Mouse (Mus musculus) stomach, embryonic 15.5 days (tissue): ENCODE data around the gene Tbl2. TPM values are rescaled to one million over a fixed set of nuclear protein-coding genes. Genes with fewer than 3 reads are reported as not detected.
A peak's percentile ranks its signal among the peaks of the same experiment; 100 is the strongest.

ENCODE experiments used
- ATAC-seq: fragments of 200-750 bp; cut with Nextera tagmentation; 2 replicates; pipeline ENCODE4 v1.8.0; 2017; ENCODE audit warnings: low read depth, moderate number of reproducible peaks, moderate TSS enrichment; ENCODE audit not compliant: insufficient read depth, low FRiP score
- H3K27ac ChIP-seq: fragments of 300-500 bp; sonication (generic); 2 replicates; pipeline ENCODE4 v1.5.1; 2015; ENCODE audit warnings: mild to moderate bottlenecking, inconsistent platforms
- H3K27me3 ChIP-seq: fragments of 300-500 bp; sonication (generic); replicated peaks from 2 replicates; pipeline ENCODE4 v1.6.1; 2015; ENCODE audit warnings: inconsistent platforms
- H3K36me3 ChIP-seq: fragments of 300-500 bp; sonication (generic); 2 replicates; pipeline ENCODE4 v1.6.1; 2015; ENCODE audit warnings: inconsistent platforms
- H3K4me1 ChIP-seq: fragments of 300-500 bp; sonication (generic); 2 replicates; pipeline ENCODE4 v1.6.1; 2015; ENCODE audit warnings: inconsistent platforms
- H3K4me2 ChIP-seq: fragments of 300-500 bp; sonication (generic); 2 replicates; pipeline ENCODE4 v1.6.1; 2015; ENCODE audit warnings: mild to moderate bottlenecking, inconsistent platforms
- H3K4me3 ChIP-seq: fragments of 300-500 bp; sonication (generic); replicated peaks from 2 replicates; pipeline ENCODE4 v1.5.1; 2015; ENCODE audit warnings: inconsistent platforms
- H3K9ac ChIP-seq: fragments of 300-500 bp; sonication (generic); 2 replicates; pipeline ENCODE4 v1.6.1; 2015; ENCODE audit warnings: inconsistent platforms
- H3K9me3 ChIP-seq: fragments of 300-500 bp; sonication (generic); 2 replicates; pipeline ENCODE4 v1.6.1; 2016; ENCODE audit warnings: inconsistent platforms
- WGBS: fragments of 180-500 bp; shearing (Covaris S2); methylation state at CpG from one replicate; pipeline ENCODE4 v1.1.7; 2015; 5-methylcytosine and 5-hydroxymethylcytosine counted together
- polyA plus RNA-seq: library from polyadenylated mRNA; unstranded; fragments of >200 nt; fragmentation: Nextera tagmentation; extraction: Ambion mirVana; gene quantifications from 2 replicates; pipeline ENCODE4 v1.2.1, GENCODE M21; 2015

The Tbl2 gene
- 20.9 and 27.0 TPM in 2 replicates for polyA plus RNA-seq

DNA sequence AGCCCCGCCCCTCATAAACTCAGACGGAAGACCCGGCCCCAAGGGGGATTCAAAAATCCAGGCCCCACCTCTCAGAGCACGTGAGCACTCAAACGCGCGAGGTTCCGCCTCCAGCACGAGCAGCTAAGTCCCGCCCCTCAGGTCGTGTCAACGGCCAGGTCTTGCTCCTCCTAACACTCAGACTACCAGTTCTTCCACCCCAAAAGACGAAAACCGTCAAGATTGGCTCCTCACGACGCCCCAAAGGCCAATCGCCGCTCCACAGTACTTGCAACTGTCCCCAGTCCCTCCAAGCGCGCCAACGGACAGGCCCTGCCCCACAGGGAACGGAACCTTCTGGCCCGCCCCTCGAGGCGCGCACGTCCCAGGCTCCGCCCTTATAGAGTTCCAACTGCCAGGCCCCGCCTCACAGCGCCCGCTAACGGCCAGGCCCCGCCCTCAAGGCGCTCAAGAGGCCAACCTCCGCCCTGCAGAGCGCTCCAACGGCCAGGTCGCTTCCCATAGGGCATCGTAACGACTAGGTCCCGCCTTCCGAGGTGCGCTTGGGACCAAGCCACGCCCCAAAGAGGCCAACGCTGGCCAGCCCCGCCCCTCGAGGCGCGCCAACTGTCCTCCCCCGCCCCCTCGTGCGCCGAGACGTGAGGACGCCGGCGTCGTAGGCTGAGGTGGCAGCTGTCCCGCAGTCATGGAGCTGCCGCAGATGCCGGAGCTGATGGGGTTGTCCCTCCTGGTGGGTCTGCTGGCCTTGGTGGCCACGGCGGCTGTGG, at the start of gene Tbl2:
Tbl2 (plus strand) TSS at position 605 of the 767 bp plus-strand sequence.
- H3K36me3 ChIP-seq, result peaks cover 12% of the 10 kb centered on the region

DNA sequence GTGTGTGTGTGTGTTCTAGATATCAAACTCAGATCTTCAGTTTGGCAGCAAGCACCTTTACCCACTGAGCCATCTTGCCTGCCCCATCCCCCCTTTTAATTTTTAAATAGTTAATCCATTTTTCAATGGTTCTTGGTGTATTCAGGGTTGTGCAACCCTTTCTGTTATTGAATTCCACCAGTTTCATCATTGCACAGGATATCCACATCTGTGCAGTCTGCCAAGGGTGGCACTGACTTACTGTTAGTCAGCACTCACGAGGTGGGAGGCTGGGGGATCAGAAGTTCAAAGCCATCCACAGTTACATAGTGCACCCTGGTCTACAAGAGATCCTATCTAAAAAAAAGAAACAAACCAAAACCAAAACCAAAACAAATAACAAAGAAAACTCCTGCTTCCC, 48.5 kb upstream of the Tbl2 start:
- ATAC-seq, result no peak
- Histone ChIP-seq H3K4me2 (no peak overlapping the region), H3K4me1 (no peaks in the 10 kb centered on the region), H3K36me3 (no peaks in the 10 kb centered on the region), H3K27ac (no peak overlapping the region), H3K9me3 (no peaks in the 10 kb centered on the region), H3K27me3 (no peaks in the 10 kb centered on the region; the same call in 1 of the 2 replicates), H3K4me3 (no peak overlapping the region), H3K9ac (no peak overlapping the region)
- 48% methylated on average over 1 of the region's 1 CpGs for WGBS

More for the DNA sequence above, at the start of gene Tbl2:
- peak; percentile 98 for ATAC-seq
- Histone ChIP-seq H3K4me2 (peak within 1 kb of the TSS; percentile 86), H3K27ac (peak within 1 kb of the TSS; percentile 97), H3K9me3 (no peaks in the 10 kb centered on the region), H3K9ac (peak within 1 kb of the TSS; percentile 90), H3K4me1 (peaks cover 6% of the 10 kb centered on the region; the same call in 1 of the 2 replicates), H3K27me3 (no peaks in the 10 kb centered on the region), H3K4me3 (peak within 1 kb of the TSS; percentile 85)
- WGBS, result 0% methylated on average over 63 of the region's 63 CpGs

DNA sequence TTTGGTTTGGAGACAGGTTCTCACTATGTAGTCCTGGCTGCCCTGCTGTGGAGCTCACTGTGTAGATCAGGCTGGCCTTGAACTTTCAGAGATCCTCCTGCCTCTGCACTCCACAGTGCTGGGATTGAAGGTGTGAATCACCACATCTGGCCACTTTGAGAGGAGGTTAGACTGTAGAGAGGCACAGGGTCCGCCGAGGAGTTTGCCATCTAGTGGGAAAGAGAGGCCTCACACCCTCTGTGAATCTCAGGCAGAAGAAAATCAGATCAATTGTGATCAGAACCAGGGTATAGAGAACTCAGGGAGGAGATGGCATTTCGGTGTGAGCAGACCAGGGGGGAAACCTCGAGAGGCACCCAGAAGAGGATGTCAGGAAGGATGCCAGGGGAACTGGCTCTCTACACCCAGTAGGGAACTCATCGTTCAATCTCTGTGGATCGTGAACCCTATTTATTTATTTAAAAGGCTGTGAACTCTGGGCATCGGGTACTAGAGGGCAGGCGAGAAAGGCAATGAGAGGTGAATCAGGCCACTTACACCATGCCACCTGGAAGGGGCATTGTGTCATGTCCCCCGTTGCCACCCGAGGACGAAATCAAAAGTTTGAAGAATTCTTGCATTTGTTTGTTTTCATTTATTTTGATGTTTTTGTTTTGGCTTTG, 45.3 kb upstream of the Tbl2 start:
- H3K9me3 ChIP-seq, result no peaks in the 10 kb centered on the region
- H3K36me3 ChIP-seq, result no peaks in the 10 kb centered on the region
- no peak for ATAC-seq
- WGBS, result 63% methylated on average over 11 of the region's 11 CpGs
- H3K4me2 ChIP-seq, result no peak overlapping the region
- H3K4me3 ChIP-seq, result no peak overlapping the region
- H3K4me1 ChIP-seq, result peaks cover 16% of the 10 kb centered on the region
- H3K27me3 ChIP-seq, result peaks cover 25% of the 10 kb centered on the region
- no peak overlapping the region for H3K27ac ChIP-seq
- H3K9ac ChIP-seq, result no peak overlapping the region

DNA sequence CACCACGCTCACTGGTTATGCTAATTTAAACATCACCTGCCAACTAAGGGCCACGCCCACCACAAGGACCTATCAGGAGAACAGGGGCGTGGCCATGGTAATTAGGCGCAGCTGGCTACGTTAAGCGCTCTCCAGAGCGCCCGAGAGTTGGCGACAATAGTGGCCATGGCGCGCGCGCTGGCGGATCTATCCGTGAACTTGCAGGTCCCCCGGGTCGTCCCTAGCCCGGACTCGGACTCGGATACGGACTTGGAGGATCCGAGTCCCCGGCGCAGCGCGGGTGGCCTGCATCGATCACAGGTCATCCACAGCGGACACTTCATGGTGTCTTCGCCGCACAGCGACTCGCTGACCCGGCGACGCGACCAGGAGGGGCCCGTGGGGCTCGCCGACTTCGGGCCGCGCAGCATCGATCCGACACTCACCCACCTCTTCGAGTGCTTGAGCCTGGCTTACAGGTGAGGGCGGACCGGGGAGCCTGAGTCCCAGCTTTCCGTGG, 42.6 kb upstream of the Tbl2 start:
- Histone ChIP-seq H3K4me1 (peaks cover 16% of the 10 kb centered on the region), H3K27me3 (peaks cover 30% of the 10 kb centered on the region)
- WGBS, result under 1% methylated on average over 48 of the region's 48 CpGs

DNA sequence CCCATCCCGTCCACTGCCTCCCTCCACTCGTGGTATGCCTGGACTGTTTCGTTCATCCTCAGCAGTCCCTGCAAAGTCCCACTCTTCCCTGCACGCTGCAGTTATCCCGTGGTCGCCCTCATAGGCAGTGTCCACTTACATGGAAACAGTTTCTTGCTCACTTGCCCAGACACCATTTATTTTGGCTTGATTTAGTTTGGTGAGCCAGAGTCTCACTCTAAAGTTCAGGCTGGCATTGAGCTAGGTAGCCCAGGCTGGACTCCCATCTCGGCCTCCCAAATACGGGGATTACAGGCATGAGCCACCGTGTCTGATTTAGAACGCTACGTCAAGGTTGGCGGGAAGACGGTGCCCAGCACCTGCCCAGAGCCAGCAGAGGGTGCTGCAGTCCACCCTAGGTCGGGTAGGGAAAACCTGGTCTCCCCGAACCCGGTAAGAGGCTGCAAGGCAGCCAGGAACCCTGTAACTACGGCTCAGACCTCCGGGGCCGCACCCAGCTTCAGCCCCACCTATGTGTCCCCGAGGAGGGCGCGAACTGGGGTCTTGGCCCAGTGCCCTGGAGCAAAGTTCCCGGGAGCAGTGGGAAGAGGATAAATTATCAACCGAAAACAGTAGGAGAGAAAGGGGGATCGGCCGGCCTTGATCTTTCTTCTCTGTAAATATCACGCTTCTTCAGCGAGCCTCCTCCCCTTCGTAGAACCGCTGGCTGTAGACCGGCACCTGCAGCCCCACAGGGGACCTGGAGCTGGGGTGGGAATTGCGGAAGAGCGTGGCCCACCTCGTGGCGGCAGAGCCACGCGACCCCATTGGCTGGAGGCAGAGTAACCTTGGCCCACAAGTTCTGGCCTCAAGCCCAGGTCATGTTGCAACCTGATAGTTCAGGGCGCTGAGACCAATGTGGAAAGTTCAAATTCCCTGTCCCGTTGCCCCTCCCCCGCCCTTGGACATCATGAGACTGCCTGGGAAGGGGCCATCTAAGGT, 41.6 kb upstream of the Tbl2 start:
- H3K9me3 ChIP-seq, result no peaks in the 10 kb centered on the region
- peak overlapping the region; percentile 93 for H3K4me2 ChIP-seq
- H3K4me1 ChIP-seq, result peaks cover 16% of the 10 kb centered on the region
- no peak overlapping the region for H3K27ac ChIP-seq
- peak; percentile 58 for ATAC-seq
- H3K9ac ChIP-seq, result no peak overlapping the region
- peaks cover 30% of the 10 kb centered on the region for H3K27me3 ChIP-seq
- H3K36me3 ChIP-seq, result no peaks in the 10 kb centered on the region
- H3K4me3 ChIP-seq, result peak overlapping the region; percentile 51
- 5% methylated on average over 40 of the region's 40 CpGs for WGBS

More for the DNA sequence above, 42.6 kb upstream of the Tbl2 start:
- Histone ChIP-seq H3K4me3 (peak overlapping the region; percentile 51), H3K9ac (peak overlapping the region; percentile 25; the same call in 1 of the 2 replicates), H3K9me3 (no peaks in the 10 kb centered on the region), H3K4me2 (peak overlapping the region; percentile 93), H3K36me3 (no peaks in the 10 kb centered on the region), H3K27ac (no peak overlapping the region)
- ATAC-seq, result peak; percentile 84

DNA sequence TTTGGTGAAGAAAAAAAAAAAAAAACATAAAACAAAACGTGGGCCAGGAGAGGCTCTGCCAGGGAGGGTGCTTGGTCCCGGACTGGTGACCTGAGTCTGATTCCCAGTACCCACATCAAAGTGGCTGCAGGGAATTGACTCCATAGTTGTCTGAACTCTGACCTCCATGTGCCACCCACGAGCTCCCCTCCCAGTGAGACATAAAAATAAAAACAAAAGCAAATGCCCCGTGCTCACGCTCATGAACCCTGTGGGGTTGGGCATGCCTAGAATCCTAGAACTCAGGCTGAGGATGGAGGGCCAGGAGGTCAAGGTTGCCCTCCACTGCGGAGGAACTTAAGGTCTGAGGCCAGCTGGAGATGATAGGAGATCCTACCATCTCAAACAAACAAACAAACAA, 40.4 kb upstream of the Tbl2 start:
- Histone ChIP-seq H3K4me2 (no peak overlapping the region), H3K4me3 (no peak overlapping the region), H3K27me3 (peaks cover 30% of the 10 kb centered on the region), H3K36me3 (no peaks in the 10 kb centered on the region), H3K27ac (no peak overlapping the region), H3K4me1 (peaks cover 16% of the 10 kb centered on the region), H3K9ac (no peak overlapping the region), H3K9me3 (no peaks in the 10 kb centered on the region)
- ATAC-seq, result no peak
- 67% methylated on average over 6 of the region's 6 CpGs for WGBS

DNA sequence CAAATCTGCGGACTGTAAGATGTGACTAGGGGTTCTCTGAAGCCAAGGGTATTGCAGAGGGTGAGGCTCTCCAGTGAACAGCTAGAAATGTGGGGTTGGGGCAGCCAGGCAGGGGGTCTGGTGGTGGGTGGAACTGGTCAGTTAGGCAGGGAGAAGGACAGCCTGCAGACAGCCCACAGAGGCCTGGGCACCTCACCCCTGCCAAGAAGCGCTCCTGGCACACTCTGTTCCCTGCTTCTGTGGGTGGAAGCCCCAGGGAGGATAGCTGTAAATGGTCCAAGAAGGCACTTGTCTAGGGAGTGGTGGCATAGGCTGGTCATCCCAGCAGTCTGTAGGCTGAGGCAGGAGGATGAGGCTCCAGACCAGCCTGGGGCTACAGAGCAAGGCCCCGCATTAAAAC, 40.0 kb upstream of the Tbl2 start:
- ATAC-seq, result no peak
- H3K9me3 ChIP-seq, result no peaks in the 10 kb centered on the region
- no peaks in the 10 kb centered on the region for H3K36me3 ChIP-seq
- H3K4me2 ChIP-seq, result no peak overlapping the region
- peaks cover 30% of the 10 kb centered on the region for H3K27me3 ChIP-seq
- no peak overlapping the region for H3K27ac ChIP-seq
- WGBS, result 88% methylated on average over 3 of the region's 3 CpGs
- no peak overlapping the region for H3K9ac ChIP-seq
- H3K4me3 ChIP-seq, result no peak overlapping the region
- peaks cover 16% of the 10 kb centered on the region for H3K4me1 ChIP-seq

DNA sequence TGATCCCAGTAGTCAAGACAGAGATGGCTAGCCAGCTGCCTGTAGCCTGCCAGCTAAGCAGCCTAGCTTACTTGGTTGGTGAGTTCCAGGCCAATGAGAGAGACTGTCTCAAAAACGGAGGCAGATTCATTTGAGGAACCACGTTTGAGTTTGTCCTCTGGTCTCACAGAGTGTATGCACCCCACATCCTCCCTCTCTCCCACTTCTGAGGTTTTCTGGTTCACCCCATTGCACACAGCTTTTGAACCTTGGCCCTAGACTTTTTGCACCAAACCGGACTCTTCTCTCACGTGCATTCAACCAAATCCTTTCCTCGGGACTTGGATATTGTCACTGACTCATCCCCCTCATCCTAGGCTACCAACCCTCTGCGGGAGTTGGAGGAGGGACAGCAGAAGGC, 39.5 kb upstream of the Tbl2 start:
- WGBS, result 76% methylated on average over 6 of the region's 6 CpGs
- H3K36me3 ChIP-seq, result no peaks in the 10 kb centered on the region
- no peak for ATAC-seq
- H3K4me2 ChIP-seq, result no peak overlapping the region
- H3K27ac ChIP-seq, result no peak overlapping the region
- H3K4me1 ChIP-seq, result peaks cover 16% of the 10 kb centered on the region
- no peak overlapping the region for H3K4me3 ChIP-seq
- H3K9me3 ChIP-seq, result no peaks in the 10 kb centered on the region
- peaks cover 30% of the 10 kb centered on the region for H3K27me3 ChIP-seq
- H3K9ac ChIP-seq, result no peak overlapping the region

DNA sequence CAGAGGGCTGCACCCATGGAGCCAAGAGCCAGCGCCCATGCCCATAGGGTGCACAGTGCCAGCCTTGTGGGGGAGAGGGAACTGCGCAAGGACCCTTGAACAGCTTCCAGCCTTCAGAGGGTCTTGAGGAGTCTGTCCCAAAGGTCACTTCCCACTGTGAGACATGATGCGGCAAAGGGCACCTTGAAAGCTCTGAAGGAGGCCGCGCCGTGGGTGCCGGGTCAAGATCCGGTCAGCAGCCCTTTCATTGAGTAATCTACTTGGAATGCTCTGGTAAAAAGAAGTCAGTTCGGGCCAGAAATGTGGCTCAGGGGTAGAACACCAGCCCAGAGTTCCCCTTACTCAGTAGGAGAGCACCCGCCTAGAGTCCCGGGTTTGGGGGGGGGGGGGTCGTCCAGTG, 35.7 kb upstream of the Tbl2 start:
- Histone ChIP-seq H3K9me3 (no peaks in the 10 kb centered on the region), H3K36me3 (no peaks in the 10 kb centered on the region), H3K9ac (no peak overlapping the region), H3K4me1 (peaks cover 3% of the 10 kb centered on the region), H3K4me2 (no peak overlapping the region), H3K27ac (no peak overlapping the region), H3K4me3 (no peak overlapping the region), H3K27me3 (peaks cover 6% of the 10 kb centered on the region)
- ATAC-seq, result no peak
- WGBS, result 88% methylated on average over 12 of the region's 12 CpGs

DNA sequence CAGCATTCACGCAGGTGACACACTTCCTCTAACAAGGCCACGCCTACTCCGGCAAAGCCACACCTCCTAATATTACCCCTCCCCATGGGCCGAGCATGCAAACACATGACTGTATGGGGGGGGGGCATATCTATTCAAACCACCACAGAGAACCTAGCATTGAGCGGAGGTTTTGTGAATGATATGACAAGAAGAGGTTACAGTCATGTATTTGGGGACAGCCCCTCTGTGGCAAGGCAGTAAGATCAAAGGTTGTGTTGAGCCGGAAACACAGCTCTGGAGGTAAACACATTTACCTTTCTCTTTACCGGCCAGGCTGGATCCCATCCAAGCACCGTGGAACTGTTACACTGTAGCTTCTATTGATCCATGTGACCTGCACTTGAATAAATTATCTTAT, 34.2 kb upstream of the Tbl2 start:
- Histone ChIP-seq H3K9ac (no peak overlapping the region), H3K27me3 (no peaks in the 10 kb centered on the region), H3K4me3 (no peak overlapping the region), H3K9me3 (no peaks in the 10 kb centered on the region), H3K27ac (no peak overlapping the region), H3K4me1 (peaks cover 5% of the 10 kb centered on the region), H3K4me2 (no peak overlapping the region), H3K36me3 (no peaks in the 10 kb centered on the region)
- 81% methylated on average over 8 of the region's 8 CpGs for WGBS
- no peak for ATAC-seq

DNA sequence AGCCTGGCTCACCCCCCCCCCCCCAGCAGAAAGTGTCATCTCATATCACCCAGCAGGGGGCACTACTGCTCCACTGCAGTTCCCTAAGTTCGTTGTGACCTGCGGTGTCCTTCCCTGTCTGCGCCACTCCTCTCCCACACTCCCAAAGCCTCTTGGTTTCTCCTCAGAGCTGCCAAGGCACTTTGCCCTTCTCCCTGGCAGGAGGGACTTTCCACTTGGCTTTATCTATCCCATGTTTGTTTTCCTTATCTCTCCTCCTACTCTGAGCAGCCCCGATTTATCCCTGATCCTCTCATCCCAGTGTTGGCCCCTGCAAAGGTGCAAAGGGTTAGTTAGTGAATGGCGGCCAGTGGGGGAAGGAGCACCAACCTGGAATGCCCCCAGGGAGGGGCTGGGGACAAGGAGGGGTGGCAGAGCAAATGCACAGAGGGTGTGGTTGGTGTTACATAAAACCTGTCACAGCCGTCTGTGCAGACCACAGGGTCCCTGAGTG, 30.8 kb upstream of the Tbl2 start:
- WGBS, result 9% methylated on average over 6 of the region's 6 CpGs
- Histone ChIP-seq H3K4me2 (peak overlapping the region; percentile 14; the same call in 1 of the 2 replicates), H3K27ac (peak overlapping the region; percentile 3; the same call in 1 of the 2 replicates)

More for the DNA sequence above, 30.8 kb upstream of the Tbl2 start:
- ATAC-seq, result peak; percentile 89
- H3K9ac ChIP-seq, result no peak overlapping the region
- no peak overlapping the region for H3K4me3 ChIP-seq
- 0 out of 2 replicates have a peak, but pooled peaks cover 6% of the 10 kb centered on the region for H3K27me3 ChIP-seq
- H3K36me3 ChIP-seq, result no peaks in the 10 kb centered on the region
- H3K9me3 ChIP-seq, result no peaks in the 10 kb centered on the region
- H3K4me1 ChIP-seq, result peaks cover 5% of the 10 kb centered on the region
